Mouse (Mus musculus) lung, postnatal 4 days (tissue): ENCODE results near the gene Anxa8.

Experiments
- DNase-seq, 2 experiments: peaks; one replicate each; pipeline ENCODE4 v3.0.0; 2021

Anxa8 gene

GRCm38 (mm10) chr14:34120016-34120910 is 34.5 kb downstream of the Anxa8 start:
- DNase-seq = no peak

GRCm38 (mm10) chr14:34120923-34121351 is 35.2 kb downstream of the Anxa8 start:
- DNase-seq = no peak

- no peak for DNase-seq
Observed at GRCm38 (mm10) chr14:34121691-34122090, 35.9 kb downstream of the Anxa8 start.

DNA sequence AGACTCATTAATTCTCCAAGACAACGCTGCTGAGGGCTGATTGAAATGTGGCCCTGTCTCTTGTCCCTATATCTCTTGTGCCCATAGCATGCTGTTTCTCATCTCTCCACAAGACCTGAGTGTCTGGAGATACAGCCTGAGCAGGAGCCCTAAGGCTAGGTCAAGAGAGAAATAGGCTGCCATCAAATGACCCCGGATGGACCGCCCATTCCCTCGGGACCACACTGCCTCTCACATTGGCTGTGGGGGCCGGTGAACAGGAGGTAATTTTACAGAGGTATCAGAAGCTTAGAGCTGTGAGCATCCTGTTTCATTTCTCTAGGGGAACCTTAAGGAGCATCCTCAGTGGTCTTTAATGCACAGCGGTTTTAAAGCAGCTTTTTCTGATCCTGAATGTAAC is 45.4 kb downstream of the Anxa8 start:
- no peak for DNase-seq

GRCm38 (mm10) chr14:34135391-34135790 is 49.6 kb downstream of the Anxa8 start:
- DNase-seq = no peak

DNA sequence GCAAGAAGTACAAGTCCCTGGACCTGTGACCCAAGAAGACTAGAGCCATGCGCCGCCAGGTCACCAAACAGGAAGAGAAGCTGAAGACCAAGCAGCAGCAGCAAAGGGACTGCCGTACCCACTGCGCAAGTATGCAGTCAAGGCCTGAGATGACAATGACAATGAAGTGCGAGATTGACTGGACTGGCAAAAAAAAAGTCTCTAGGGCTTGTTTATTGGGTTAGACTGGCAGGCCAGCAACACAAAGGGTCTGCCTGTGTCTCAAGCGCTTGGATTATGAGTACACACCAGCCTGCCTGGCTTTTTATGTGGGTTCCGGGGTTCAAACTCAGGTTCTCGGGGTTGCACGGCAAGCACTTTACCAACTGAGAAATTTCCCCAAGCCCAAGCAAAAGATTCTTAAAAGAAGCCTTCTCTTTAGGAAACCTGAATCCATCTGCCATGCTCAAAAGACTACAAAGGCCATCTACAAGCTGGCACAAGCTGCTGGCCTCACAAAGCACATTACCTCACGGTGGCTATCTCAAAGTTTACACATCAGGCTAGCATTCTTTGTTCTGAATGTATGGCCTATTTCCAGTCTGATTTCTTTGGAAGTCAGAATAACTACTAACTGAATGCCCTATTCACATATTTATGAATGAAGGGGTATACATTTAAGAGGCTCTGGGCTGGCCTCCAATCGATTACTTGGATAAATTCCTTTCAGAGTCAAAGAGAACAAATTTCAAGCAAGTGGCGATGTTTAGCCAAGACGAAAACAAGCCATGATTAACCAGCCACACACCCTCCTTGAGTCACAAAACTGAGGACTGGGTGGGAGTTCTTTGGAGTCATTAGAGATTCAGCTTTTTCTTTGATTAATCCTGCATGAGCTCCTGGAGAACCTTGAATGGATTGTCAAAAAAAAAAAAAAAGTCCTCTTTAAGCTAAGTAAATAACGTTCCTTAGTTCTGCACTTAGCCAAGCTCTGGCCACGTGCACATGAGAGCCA is 54.2 kb downstream of the Anxa8 start:
- DNase-seq = no peak

DNA sequence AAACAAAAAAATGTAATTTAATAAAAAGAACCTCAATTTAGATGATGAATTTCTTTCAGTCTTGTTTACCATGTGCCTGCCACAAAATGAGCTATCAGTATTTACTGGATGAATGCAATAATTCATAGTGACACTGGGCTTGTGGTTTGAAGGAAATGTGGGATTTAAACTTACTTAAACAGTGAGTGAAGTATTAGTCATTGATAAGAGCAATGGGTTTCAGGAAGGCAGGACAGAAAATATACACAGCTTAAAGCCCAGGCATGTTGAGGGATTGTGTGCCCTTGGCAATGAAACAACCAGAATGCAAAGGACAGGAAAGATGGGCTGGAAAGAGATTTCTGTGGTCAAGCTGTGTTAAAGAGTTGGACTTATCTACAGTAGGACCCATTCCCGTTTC is 56.5 kb downstream of the Anxa8 start:
- no peak for DNase-seq

GRCm38 (mm10) chr14:34142915-34143314 is 57.1 kb downstream of the Anxa8 start:
- DNase-seq = no peak
